Mouse (Mus musculus) myocyte (in vitro differentiated cells): Measurements from ENCODE around the gene Nup188.
A peak's percentile ranks its signal among the peaks of the same experiment; 100 is the strongest.

Experiments used
- CEBPB ChIP-seq: IDR thresholded peaks from 2 replicates; pipeline ENCODE4 v1.6.1; 2011; ENCODE audit warnings: mild to moderate bottlenecking, moderate library complexity; ENCODE audit not compliant: poor library complexity, insufficient read depth, severe bottlenecking
- E2F4 ChIP-seq: IDR thresholded peaks from one replicate; pipeline ENCODE4 v1.6.1; 2011; ENCODE audit warnings: mild to moderate bottlenecking, control low read depth, moderate library complexity; ENCODE audit not compliant: insufficient read depth
- MAX ChIP-seq: IDR thresholded peaks from one replicate; pipeline ENCODE4 v1.6.1; 2011; ENCODE audit warnings: low read depth, mild to moderate bottlenecking, control low read depth
- POLR2A ChIP-seq: IDR thresholded peaks from one replicate; pipeline ENCODE4 v1.6.1; 2011; ENCODE audit warnings: low read depth, mild to moderate bottlenecking, control low read depth, moderate library complexity; ENCODE audit not compliant: insufficient read length
- POLR2AphosphoS2 ChIP-seq: IDR thresholded peaks from one replicate; pipeline ENCODE4 v1.6.1; 2011; ENCODE audit warnings: low read depth, control low read depth; ENCODE audit not compliant: insufficient read length
- TCF12 ChIP-seq: IDR thresholded peaks from one replicate; pipeline ENCODE4 v1.6.1; 2011; ENCODE audit warnings: mild to moderate bottlenecking, control low read depth; ENCODE audit not compliant: poor library complexity, insufficient read depth, severe bottlenecking
- TCF3 ChIP-seq: IDR thresholded peaks from one replicate; pipeline ENCODE4 v1.6.1; 2011; ENCODE audit warnings: low read depth, control low read depth; ENCODE audit not compliant: insufficient read length
- USF1 ChIP-seq: IDR thresholded peaks from one replicate; pipeline ENCODE4 v1.6.1; 2011; ENCODE audit warnings: low read depth, mild to moderate bottlenecking, control low read depth, moderate library complexity

GRCm38 (mm10) chr2:30280743-30281142 lies 5.5 kb upstream of the Nup188 start, which contains the start of gene Gm28038:
- no peak for TF ChIP-seq CEBPB
- no peak for TF ChIP-seq POLR2A
- peak; percentile 25 for TF ChIP-seq POLR2AphosphoS2
- no peak for TF ChIP-seq USF1
- TF ChIP-seq TCF12, result no peak
- TF ChIP-seq TCF3, result no peak
- no peak for TF ChIP-seq MAX
- no peak for TF ChIP-seq E2F4
